Mouse (Mus musculus): ENCODE data around the gene Gm28048. TPM values are rescaled to one million over a fixed set of nuclear protein-coding genes. Genes with fewer than 3 reads are reported as not detected.

Gm28048 gene
- total RNA-seq, 2 experiments from 2014 or later, result 5.5 to 8.3 TPM

DNA sequence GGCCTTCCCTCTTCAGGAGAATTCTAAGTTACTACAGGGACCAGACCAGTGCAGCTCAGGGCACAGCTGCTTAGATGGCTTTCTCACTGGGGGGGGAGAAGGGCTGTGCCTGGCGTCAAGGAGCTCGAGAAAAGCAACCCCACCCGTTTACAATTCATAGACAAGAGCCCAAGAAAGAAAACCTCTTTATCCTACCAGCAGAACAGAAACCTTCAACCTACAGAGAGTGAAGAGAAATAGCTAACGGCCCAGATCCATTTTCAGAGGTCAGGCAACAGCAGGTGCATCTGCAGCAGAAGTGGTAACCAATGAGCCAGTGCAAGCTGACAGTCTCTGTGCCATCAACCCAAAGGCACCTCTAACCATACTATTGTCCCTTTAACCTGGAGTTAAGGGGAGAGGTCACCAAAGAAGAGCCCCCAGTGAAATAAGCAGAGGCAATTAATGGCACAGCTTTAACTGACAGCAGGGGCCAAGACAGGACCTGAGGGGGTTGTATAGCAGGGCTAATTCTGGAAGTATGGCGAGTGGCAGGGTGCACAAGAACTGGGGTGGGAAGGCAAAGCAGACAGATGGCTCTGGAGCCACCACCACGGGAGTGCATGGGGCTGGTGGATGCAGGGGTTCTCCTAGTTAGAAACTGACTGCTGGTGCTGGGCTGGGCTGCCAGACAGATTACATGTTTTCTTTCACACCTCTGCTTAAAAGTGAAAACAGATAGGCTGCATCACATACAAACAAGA lies 135.6 kb downstream of the Gm28048 start:
- no peak for DNase-seq (ENCODE audit: low spot score in 2 of 2)

DNA sequence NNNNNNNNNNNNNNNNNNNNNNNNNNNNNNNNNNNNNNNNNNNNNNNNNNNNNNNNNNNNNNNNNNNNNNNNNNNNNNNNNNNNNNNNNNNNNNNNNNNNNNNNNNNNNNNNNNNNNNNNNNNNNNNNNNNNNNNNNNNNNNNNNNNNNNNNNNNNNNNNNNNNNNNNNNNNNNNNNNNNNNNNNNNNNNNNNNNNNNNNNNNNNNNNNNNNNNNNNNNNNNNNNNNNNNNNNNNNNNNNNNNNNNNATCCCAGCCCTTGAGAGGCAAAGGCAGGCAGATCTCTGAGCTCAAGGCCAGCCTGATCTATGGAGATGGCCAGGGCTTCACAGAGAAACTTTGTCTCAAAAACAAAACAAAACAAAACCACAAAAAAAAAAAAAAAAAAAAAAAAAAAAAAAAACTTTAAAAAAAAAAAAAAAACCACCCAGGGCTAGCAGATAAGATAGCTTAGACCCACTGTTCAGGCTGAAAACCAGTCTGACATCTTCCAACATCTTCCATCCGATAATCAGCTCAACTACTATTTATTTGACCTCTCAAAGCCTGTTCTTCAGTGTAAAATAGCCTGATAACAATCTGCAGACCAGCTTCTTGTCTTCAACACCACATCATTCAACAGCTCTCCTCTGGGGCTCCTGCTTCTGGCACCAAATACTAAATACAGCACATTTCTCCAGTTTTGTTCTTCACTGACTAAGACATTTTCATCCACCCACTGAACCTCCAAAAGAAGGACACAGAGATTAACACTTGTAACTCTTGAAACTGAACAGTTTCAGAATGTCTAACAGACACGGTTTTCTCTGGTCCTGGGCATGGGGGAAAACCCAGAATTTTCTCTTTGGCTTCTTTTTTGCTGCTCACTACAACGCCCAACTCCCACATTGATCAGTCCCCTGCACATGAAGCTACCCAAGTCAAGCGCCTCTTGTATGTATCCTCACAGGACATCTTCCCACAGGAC lies 136.9 kb downstream of the Gm28048 start:
- DNase-seq (ENCODE audit: low spot score in 2 of 2), result no peak

DNA sequence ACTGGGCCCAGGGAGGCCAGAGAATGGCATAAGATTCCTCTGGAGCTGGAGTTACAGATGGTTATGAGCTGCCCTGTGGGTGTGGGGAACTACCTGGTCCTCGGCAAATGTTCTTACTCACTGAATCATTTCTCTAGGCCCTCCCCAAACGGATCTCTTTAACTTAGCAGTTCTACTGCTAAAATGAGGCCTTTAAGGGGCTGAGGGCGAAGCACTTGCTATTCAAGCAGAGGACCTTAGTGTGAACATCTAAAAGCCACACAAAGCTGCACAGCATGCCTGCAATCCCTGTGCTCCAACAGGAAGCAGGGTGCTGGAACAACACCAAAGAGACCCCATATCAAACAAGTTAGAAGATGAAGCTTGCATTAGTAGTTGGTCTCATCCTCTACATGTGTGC lies 142.4 kb downstream of the Gm28048 start:
- no peak for DNase-seq (ENCODE audit: low spot score in 2 of 2)

DNA sequence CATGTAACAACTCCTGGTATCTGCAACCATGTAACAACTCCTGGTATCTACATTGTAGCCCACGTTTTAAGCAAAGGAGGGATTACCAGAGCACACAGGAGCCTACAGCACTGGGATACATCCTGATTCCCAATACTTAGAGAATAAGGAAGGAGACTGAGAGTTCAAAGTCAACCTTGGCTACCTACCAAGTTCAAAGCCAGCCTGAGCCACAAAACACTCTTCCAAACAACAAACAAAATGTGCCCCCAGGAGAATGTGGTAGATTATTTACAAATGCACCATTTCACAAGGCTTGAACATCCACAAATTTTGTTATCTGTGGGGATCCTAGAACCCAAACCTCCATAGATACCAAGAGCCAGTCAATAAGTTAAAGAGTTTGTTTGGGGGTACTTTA lies 143.5 kb downstream of the Gm28048 start:
- no peak for DNase-seq (ENCODE audit: low spot score in 2 of 2)

DNA sequence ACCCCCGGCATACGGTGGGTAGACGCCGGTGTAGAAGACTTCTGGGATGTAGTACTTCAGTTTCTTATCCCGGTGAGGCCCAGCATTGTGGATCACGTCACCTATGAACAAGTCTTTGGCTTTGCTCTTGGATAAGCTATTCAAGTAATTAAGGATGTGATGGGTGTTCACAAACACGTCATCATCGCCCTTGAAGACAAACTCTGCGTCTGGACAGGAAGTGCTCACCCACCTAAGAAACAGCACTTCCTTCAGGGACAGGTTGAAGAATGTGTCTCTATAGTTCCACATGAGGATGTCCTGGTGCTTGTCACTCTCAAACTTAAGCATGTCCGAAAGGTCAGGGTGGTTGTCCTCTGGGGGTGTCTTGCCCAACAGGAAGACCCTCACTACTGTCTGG lies 145.6 kb downstream of the Gm28048 start:
- DNase-seq (ENCODE audit: low spot score in 2 of 2), result no peak

DNA sequence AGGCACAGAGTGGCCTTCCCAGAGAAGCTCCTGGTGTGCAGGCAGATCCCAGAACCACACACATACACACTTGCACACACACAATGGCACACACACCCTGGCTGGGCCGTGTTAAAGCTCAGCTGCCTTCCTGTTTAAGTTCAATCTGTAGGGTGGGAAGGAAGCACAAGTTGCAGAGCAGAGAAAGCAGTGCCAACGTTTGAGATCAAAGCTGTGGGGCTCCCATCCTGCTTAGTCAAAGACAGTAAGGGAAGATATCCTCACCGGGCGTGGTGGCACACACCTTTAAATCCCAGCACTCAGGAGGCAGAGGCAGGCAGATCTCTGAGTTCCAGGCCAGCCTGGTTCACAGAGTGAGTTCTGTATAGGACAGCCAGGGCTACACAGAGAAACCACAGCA lies 149.3 kb downstream of the Gm28048 start:
- no peak for DNase-seq (ENCODE audit: low spot score in 2 of 2)

DNA sequence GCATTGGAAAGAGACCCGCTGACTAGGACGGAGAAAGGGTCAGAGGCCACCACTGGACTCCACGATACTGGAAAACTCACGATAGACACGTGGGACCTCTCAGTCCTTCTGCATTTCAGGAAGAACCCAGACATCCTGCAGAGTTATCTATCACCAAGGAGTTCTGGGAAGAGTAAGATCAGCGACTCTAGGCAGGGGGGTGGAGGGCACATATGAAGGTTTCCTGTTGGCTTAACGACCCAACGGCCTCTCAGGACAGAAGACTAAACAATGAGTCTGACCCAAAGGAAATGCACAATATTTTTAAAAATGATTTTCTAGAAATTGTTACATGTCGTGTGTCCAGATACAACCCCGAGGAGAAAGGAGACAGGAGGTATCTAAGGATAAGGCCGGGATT lies 150.0 kb downstream of the Gm28048 start:
- no peak for DNase-seq (ENCODE audit: low spot score in 2 of 2)

DNA sequence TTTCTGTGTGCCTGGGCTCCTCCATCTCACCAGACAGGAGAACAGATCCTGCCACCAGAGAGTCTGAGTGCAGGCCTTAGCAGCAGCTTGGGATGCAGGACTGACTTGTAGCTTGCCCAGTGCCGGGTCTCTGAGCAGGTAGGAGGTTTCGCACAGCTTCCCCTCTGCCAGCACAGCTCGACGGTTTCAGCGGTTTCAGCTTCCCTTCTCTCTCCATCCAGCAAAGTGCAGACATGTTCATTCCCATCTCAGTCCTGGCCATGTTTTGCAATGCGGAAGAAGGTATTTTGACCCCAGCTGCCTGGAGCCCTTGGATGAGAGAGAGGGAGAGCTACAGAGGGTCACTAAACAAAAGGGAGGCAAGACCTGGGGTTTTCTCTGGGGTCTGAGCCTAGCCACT lies 151.2 kb downstream of the Gm28048 start:
- no peak for DNase-seq (ENCODE audit: low spot score in 2 of 2)

DNA sequence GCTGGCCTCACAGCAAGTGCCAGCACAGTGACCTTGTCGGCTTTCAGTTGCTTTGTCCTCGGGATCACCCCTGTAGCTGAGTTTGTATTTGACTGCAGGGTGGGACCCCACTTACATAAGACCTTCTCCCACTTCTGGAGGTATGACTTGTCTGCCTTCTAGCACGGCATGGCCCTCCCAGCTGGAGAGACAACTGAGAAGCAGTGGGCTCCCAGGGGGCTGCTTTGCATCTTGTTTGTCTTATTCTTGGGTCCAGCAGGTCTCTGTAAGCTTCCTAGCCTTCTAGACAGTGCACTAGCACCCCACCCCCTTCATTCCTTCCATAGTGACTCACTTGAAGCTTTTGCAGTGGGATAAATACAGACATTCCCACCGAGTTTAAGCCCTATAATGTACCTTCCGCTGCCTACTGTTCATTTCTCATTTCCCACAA lies 151.7 kb downstream of the Gm28048 start:
- no peak for DNase-seq (ENCODE audit: low spot score in 2 of 2)

DNA sequence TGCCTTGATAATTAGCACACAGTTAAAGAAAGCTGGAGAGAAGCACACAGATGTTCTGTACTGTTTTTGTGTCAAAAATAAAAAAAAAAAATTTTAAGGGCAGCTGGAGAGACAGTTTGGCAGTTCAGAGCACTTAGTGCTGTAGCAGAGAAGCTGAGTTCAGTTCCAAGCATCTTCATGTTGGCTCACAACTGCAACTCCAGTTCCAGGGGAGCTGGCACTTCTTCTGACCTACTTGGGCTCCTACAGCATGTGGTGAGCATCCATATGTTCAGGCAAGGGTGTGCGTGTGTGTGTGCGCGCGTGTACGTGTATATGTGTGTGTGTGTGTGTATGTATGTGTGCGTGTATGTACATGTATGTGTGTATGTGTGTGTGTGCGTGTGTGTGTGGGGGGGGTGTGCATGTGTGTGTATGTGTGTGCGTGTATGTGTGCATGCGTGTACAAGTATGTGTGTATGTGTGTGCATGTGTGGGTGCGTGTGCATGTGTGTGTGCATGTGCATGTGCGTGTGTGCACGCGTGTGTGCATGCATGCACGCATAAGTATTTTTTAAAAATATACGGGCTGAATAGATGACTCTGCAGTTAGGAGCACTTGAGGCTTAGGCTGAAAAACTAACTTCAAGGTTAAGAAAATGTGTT lies 152.8 kb downstream of the Gm28048 start:
- no peak for DNase-seq (ENCODE audit: low spot score in 2 of 2)

DNA sequence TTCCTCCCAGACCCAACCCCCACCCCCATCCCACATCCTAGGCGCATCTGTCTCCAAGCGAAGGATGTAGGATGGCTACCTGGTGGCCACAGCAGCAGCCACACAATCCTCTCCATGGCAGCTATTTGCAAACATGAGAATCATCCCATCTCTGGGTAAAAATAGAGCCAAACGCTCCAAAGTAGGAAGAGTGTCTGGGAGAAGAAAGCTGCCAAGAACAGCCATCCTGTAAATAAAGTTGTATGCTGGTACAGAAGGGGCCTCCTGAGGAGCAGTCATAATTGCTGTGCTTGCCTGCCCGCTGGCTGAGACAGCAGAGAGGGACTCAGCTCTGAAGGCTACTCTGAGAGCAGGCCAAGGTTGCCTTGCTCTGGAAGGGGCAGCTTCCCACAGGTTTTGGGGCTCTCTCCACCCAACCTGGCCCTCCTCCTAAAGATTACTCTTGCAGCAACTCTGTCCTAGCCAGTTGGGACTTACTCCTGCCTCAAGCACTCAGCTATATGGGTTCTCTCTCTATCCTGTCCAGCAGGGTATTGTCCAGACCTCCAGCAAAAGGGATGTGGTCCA lies 154.3 kb downstream of the Gm28048 start:
- DNase-seq (ENCODE audit: low spot score in 2 of 2), result no peak

DNA sequence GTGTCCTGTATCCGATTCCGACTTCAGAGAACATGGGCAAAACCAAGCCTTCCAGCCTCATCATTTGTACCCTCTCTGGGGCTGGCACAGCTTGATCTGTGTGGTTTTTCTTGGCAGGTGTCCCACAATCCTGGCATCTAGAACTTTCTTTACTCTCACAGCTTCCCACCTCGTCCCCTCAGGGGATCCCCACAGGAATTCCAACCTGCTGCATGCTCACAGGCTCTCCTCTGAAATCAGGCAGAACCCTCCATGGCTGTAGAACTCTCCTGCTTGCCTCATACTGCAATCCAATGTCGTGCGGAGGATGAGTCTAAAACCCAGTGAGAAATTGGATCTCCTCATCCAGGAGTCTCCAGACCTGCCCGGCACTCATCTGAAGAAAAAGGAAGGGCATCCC lies 155.2 kb downstream of the Gm28048 start:
- DNase-seq (ENCODE audit: low spot score in 2 of 2), result no peak

DNA sequence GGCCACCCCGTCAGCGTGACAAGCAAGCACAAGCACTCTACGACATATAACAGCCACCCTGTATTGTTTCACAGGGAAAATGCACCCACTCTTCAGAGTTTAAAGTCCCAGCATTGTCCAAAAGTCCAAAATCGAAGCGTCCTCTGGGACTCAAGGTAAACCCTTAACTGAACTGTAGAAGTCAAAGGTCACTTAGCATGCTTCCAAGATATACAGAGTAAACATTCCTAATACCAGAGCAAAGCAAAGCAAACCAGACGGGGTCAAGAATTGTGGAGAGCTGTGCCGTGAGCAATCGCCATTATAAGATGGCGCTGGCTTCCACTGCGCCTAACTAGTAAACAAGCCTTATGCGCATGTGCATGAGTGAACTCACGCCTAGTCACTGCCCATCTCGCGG lies 155.8 kb downstream of the Gm28048 start:
- DNase-seq (ENCODE audit: low spot score in 2 of 2), result no peak

DNA sequence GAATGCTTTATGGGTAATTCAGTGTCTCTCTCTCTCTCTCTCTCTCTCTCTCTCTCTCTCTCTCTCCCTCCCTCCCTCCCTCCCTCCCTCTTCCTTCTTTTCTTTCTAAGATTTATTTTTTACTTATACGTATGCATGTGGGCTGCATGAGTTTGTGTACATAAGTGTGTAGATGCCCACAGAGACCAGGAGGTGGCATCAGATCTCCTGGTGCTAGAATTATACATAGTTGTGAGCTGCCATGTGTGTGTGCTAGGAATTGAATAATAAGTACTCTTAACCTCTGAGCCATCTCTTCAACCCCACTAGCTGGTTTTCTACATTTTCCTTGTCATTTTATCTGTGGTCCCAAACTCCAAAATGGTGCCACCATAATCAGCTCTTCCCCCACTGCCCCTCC lies 156.3 kb downstream of the Gm28048 start:
- DNase-seq (ENCODE audit: low spot score in 2 of 2), result no peak

DNA sequence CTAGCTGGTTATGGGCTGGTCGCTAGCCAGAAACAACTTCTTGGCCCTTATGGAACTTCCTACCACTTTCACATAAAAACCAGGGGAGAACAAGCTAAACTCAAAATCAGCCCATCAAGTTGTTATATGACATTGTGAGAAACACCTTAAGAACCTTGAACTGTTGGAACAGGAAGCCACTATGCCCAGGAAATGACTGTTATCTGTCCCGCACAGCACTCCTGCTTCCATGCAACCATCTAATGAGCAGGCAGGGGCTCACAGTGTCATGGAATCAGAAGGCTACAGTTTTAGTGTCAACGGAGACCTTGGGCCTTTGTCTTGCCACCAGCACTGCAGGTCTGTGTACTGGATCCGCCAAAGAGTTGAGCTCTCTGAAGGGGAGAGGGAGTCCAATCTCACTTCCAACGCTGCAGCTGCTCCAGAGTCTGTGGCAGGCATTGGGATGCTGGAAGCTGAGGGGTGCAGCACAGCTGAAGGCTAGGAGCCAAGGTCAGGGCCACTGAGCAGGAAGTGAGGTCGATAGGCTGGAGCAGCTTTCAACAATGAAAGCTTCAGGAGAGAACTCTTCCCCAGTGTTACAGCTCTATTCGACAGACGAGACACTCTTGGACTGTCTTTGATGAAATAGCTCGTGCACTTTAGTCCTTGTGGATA lies 157.7 kb downstream of the Gm28048 start:
- DNase-seq (ENCODE audit: low spot score in 2 of 2), result no peak

DNA sequence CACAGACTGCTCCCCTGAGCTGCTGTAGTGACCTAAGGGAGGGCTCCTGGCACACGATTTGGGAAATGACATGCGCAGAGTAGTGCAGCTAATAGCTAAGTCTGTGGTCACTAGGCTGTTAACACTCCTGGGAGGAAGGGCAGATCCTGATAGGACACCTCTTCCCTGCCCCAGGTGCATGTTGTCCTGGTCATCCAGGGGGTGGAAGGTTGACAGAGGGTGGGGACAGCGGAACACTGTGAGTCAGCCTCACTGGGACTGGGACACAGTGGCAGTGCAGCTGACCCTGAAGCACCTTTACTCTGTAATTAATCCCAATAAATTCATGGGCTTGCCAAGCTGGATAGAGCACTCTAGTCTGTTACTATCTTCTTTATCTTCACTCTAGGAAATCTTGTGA lies 160.6 kb downstream of the Gm28048 start:
- DNase-seq (ENCODE audit: low spot score in 2 of 2), result no peak

DNA sequence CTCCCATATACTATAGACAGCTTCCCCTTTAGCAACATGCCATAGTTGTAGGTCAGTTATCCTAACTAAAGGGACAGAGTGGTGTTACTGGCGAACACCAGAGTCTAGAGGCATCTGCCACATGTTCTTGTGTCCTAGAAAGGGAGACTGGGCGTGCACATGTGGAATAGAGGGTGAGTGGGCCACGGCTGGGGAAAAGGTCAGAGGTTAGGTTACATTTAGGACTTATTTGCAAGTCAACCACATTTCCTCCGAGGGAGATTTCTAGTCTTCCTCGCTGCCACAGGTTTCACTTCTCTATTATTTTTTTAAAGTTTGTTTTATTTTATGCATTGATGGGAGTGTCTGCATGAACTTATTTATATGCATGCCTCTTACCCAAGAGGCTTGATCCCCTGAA lies 163.5 kb downstream of the Gm28048 start:
- DNase-seq (ENCODE audit: low spot score in 2 of 2), result no peak

DNA sequence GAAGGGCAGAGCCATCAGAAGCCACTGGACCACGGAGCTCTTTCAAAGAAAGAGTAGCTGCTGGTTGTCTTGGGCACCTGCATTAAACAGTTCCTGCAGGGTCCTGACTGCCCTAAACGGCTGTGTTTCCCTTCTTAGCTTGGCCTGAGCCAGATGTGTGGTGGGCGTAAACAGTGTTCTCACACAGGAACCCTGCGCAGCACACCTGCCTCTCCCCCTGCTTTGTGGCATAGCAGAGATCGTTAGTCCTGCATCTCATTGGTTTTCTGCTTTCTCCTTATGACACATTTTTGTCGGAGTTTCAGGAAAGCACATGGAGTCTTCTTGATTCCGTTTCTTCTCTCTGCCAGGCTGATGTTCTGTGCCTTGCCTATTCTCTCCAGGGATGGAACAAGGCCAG lies 166.0 kb downstream of the Gm28048 start:
- no peak for DNase-seq (ENCODE audit: low spot score in 2 of 2)

DNA sequence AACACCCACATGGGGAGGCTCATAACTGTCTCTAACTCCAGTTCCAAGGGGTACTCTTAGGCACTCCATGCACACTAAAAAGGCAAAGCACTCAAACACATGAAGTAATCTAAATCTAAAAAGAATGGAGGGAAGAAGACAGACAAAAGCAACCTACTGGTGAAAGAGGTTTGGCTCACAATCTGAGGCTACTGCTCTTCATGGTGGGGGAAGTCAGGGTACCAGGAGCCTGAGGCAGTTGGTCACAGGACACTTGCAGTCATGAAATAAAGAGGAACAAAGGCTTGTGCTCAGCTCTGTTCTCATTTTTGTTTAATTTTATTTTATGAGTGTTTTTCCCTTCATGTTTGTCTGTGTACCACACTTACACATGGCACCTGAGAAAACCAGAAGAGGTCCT lies 166.7 kb downstream of the Gm28048 start:
- no peak for DNase-seq (ENCODE audit: low spot score in 2 of 2)

DNA sequence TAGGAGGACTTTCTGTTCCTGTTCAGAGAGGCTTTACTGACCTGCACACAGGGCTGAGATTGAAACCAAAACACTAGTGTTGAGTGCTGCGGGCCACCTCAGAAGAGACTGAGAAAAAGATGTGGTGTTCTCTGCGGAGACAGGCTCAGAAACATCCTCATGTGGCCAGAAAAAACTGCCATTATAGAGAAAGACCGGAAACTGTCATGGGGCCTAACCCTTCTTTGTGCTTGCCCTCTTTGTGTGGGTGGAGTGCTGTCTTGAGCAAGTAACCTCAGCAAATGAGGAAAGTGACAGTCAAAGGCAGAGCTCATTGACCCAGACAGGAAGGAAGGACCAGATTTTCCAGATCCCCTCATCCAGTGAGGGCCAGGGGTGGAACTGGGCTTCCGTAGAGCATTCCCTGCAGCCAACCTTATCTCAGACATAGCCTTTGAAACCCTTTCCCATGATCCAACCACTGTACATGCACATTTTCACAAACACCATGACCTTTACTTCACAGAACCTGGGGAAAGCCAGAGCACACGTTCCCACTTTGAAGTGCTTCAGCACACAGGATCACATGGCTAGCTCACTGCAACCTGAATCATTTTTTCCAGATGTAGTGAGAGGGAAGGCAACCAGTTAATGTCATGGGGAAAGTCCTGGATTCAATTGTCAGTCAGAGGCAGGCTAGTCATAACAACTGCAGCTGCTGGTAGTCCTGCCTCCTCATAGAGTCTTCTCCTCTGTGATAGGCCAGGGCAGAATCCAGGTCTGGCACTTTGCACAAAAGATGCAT lies 167.8 kb downstream of the Gm28048 start:
- DNase-seq (ENCODE audit: low spot score in 2 of 2), result no peak

Measured in layer of hippocampus, postnatal 10 days (tissue).